Mouse (Mus musculus) limb, embryonic 10.5 days (tissue): ENCODE measurements around the gene Pcp4. TPM values are rescaled to one million over a fixed set of nuclear protein-coding genes. Genes with fewer than 3 reads are reported as not detected.

Source experiments
- DNase-seq: peaks from one replicate; pipeline ENCODE4 v3.0.0-alpha.2; 2017; ENCODE audit warnings: low spot score
- H3K27ac ChIP-seq: fragments of 300-500 bp; sonication (generic); 2 replicates; pipeline ENCODE4 v1.5.1; 2016; ENCODE audit warnings: mild to moderate bottlenecking
- H3K27me3 ChIP-seq: fragments of 300-500 bp; sonication (generic); 2 replicates; pipeline ENCODE4 v1.6.1; 2016; ENCODE audit warnings: low read depth, mild to moderate bottlenecking; ENCODE audit not compliant: poor library complexity, severe bottlenecking
- H3K36me3 ChIP-seq: fragments of 300-500 bp; sonication (generic); 2 replicates; pipeline ENCODE4 v1.6.1; 2016; ENCODE audit warnings: mild to moderate bottlenecking, moderate library complexity
- H3K4me1 ChIP-seq: fragments of 300-500 bp; sonication (generic); 2 replicates; pipeline ENCODE4 v1.6.1; 2016
- H3K4me3 ChIP-seq: fragments of 300-500 bp; sonication (generic); 2 replicates; pipeline ENCODE4 v1.5.1; 2016; ENCODE audit warnings: mild to moderate bottlenecking, moderate library complexity
- H3K9me3 ChIP-seq: fragments of 300-500 bp; sonication (generic); replicated peaks from 2 replicates; pipeline ENCODE4 v1.6.1; 2016; ENCODE audit warnings: mild to moderate bottlenecking
- WGBS: fragments of 180-500 bp; shearing (Covaris S2); methylation state at CpG from one replicate; pipeline ENCODE4 v1.1.7; 2016; 5-methylcytosine and 5-hydroxymethylcytosine counted together
- polyA plus RNA-seq: library from polyadenylated mRNA; unstranded; fragments of >200 nt; fragmentation: Nextera tagmentation; extraction: Ambion mirVana; gene quantifications from 2 replicates; pipeline ENCODE4 v1.2.1, GENCODE M21; 2016

The Pcp4 gene
- polyA plus RNA-seq, 1 experiment from 2014 or later: 1.3 TPM

DNA sequence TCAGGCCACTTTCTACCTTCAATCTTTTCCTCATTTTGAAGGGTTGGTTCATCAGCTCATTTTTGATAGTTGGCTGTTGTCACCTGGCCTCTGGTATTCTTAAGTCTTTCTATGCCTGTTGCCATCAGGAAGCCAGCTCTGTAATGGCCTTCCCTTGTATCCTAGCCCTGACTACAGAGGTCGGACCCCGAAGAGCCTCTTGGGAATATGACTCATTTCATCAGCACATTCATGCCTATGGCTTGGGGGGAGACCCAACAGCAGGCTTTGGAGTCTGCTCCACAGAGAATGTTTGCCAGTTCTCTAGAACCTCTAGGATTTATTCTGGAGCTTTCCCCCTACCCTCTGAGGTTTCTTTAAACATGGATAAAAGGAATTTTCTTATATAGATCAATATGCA, 8.1 kb upstream of the Pcp4 start:
- Histone ChIP-seq H3K4me1 (no peaks in the 10 kb centered on the region; the same call in 1 of the 2 replicates), H3K4me3 (no peak overlapping the region), H3K9me3 (no peaks in the 10 kb centered on the region), H3K27me3 (no peaks in the 10 kb centered on the region), H3K36me3 (no peaks in the 10 kb centered on the region), H3K27ac (no peak overlapping the region)
- WGBS: 93% methylated on average over 2 of the region's 2 CpGs
- no peak for DNase-seq

DNA sequence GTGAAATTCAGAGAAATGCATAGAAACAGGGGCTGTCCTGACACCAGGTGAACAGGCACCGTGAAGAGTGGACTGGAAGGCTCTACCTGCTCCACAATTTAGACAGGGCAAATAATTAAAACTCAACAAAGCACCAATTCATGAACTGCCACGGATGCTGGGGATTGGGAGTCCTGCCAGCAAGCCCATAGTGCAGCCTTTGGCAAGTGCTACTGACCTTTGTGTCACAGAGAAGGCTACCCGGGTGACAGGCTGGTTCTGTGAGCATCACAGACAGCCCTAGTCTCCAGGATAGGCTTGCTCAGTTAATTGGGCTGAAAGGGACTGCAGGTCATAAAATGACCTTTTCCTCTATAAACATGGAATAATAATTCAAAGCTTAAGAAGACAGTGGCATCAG, 6.6 kb upstream of the Pcp4 start:
- no peak for DNase-seq
- no peak overlapping the region for H3K27ac ChIP-seq
- no peaks in the 10 kb centered on the region for H3K27me3 ChIP-seq
- no peaks in the 10 kb centered on the region for H3K9me3 ChIP-seq
- no peaks in the 10 kb centered on the region; the same call in 1 of the 2 replicates for H3K4me1 ChIP-seq
- no peak overlapping the region for H3K4me3 ChIP-seq
- WGBS: 64% methylated on average over 3 of the region's 3 CpGs
- H3K36me3 ChIP-seq: no peaks in the 10 kb centered on the region

GRCm38 (mm10) chr16:96468011-96468410, 605 bp downstream of the Pcp4 start:
- peaks cover 30% of the 10 kb centered on the region for H3K4me1 ChIP-seq
- H3K36me3 ChIP-seq: no peaks in the 10 kb centered on the region
- no peak overlapping the region for H3K27ac ChIP-seq
- 76% methylated on average over 4 of the region's 4 CpGs for WGBS
- DNase-seq: no peak
- no peaks in the 10 kb centered on the region for H3K9me3 ChIP-seq
- H3K27me3 ChIP-seq: no peaks in the 10 kb centered on the region
- H3K4me3 ChIP-seq: no peak overlapping the region

DNA sequence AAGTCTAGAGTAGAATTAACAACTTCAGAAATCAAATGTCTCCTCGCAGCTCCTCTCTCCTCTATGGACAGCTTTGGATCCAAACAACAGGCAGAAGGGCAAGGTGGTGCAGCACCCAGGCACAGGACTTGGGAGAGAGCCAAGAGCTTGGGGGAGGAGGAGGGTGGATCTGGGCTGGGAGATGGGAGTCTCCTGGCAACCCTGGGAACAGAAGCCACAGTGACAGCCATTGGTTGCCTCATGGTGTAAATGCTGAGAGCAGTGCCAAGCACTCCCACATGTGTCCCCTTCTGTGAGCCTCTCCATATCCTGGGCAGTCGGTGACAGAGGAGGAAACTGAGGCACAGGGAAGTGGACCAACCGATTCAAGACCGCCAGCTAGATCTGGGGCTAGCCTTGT, 1.3 kb downstream of the Pcp4 start:
- H3K36me3 ChIP-seq: no peaks in the 10 kb centered on the region
- H3K9me3 ChIP-seq: no peaks in the 10 kb centered on the region
- WGBS: 88% methylated on average over 4 of the region's 4 CpGs
- peaks cover 30% of the 10 kb centered on the region for H3K4me1 ChIP-seq
- H3K4me3 ChIP-seq: no peak overlapping the region
- no peaks in the 10 kb centered on the region for H3K27me3 ChIP-seq
- H3K27ac ChIP-seq: no peak overlapping the region
- no peak for DNase-seq

GRCm38 (mm10) chr16:96469640-96470039, 2.2 kb downstream of the Pcp4 start:
- WGBS: 57% methylated on average over 4 of the region's 4 CpGs
- H3K27me3 ChIP-seq: no peaks in the 10 kb centered on the region

GRCm38 (mm10) chr16:96472361-96472760, 5.0 kb downstream of the Pcp4 start:
- H3K9me3 ChIP-seq: no peaks in the 10 kb centered on the region
- H3K4me1 ChIP-seq: peaks cover 21% of the 10 kb centered on the region
- no peaks in the 10 kb centered on the region for H3K27me3 ChIP-seq
- no peak for DNase-seq
- WGBS: 33% methylated on average over 5 of the region's 5 CpGs
- no peak overlapping the region for H3K27ac ChIP-seq
- H3K4me3 ChIP-seq: no peak overlapping the region
- H3K36me3 ChIP-seq: no peaks in the 10 kb centered on the region

More at GRCm38 (mm10) chr16:96469640-96470039, 2.2 kb downstream of the Pcp4 start:
- Histone ChIP-seq H3K36me3 (no peaks in the 10 kb centered on the region), H3K4me1 (peaks cover 34% of the 10 kb centered on the region), H3K27ac (no peak overlapping the region), H3K9me3 (no peaks in the 10 kb centered on the region), H3K4me3 (no peak overlapping the region)
- peak; percentile 35 for DNase-seq

DNA sequence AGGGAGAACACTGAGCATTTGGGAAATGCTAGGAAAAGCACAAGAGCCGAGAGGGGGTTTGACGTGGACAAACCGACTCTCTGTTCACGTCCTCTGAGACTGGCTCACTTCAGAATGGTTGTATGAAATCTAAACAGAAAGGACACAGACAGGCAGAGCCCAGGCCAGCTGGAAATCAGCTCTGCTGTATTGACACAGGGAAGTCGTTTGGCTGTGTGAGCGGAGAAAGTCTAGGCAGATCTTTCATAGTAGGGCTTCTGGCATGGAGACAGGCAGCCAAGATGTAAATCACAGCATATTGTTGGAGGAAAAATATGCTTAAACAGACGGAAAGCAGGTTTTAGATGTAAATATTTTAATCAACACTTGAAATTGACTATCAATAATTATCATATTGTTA, 5.4 kb downstream of the Pcp4 start:
- DNase-seq: no peak
- H3K9me3 ChIP-seq: no peaks in the 10 kb centered on the region
- H3K27ac ChIP-seq: no peak overlapping the region
- H3K4me3 ChIP-seq: no peak overlapping the region
- 62% methylated on average over 7 of the region's 7 CpGs for WGBS
- H3K27me3 ChIP-seq: no peaks in the 10 kb centered on the region
- H3K36me3 ChIP-seq: no peaks in the 10 kb centered on the region
- H3K4me1 ChIP-seq: peaks cover 18% of the 10 kb centered on the region

- Histone ChIP-seq H3K36me3 (no peaks in the 10 kb centered on the region), H3K9me3 (no peaks in the 10 kb centered on the region), H3K27me3 (no peaks in the 10 kb centered on the region), H3K4me1 (peaks cover 18% of the 10 kb centered on the region), H3K4me3 (no peak overlapping the region), H3K27ac (no peak overlapping the region)
- 71% methylated on average over 3 of the region's 3 CpGs for WGBS
- no peak for DNase-seq
Observed at GRCm38 (mm10) chr16:96474185-96474584, 6.8 kb downstream of the Pcp4 start.

DNA sequence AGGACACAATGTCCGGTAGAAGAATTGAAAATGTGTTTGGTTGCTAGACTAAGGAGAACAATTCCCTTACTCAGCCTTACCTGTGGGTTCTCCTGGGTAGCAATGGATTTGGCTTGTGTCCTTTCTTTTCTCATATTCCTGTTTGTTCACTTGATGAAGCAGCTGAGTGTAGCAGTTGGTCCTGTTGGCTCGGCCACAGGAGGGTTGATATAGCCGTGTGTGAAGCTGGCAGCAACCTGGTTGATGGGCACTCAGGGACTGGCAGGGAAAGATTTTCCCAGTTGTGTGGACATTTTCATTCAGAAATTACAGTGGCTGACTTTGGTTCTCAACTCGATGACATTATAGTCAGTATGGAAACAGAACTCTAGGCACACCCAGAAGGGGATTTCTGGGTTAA, 14.4 kb downstream of the Pcp4 start:
- Histone ChIP-seq H3K27me3 (no peaks in the 10 kb centered on the region), H3K4me1 (no peaks in the 10 kb centered on the region), H3K4me3 (no peak overlapping the region), H3K36me3 (no peaks in the 10 kb centered on the region), H3K9me3 (no peaks in the 10 kb centered on the region), H3K27ac (no peak overlapping the region)
- no peak for DNase-seq
- WGBS: 97% methylated on average over 4 of the region's 4 CpGs

GRCm38 (mm10) chr16:96487007-96487684, 19.7 kb downstream of the Pcp4 start:
- no peaks in the 10 kb centered on the region for H3K4me1 ChIP-seq
- 74% methylated on average over 11 of the region's 11 CpGs for WGBS

GRCm38 (mm10) chr16:96488038-96488437, 20.6 kb downstream of the Pcp4 start:
- no peak overlapping the region for H3K4me3 ChIP-seq
- no peaks in the 10 kb centered on the region for H3K9me3 ChIP-seq
- no peaks in the 10 kb centered on the region for H3K4me1 ChIP-seq
- H3K27me3 ChIP-seq: no peaks in the 10 kb centered on the region
- H3K36me3 ChIP-seq: no peaks in the 10 kb centered on the region
- DNase-seq: no peak
- 86% methylated on average over 5 of the region's 5 CpGs for WGBS
- no peak overlapping the region for H3K27ac ChIP-seq

More at GRCm38 (mm10) chr16:96487007-96487684, 19.7 kb downstream of the Pcp4 start:
- DNase-seq: no peak
- H3K4me3 ChIP-seq: no peak overlapping the region
- no peaks in the 10 kb centered on the region for H3K9me3 ChIP-seq
- no peaks in the 10 kb centered on the region for H3K36me3 ChIP-seq
- no peaks in the 10 kb centered on the region for H3K27me3 ChIP-seq
- no peak overlapping the region for H3K27ac ChIP-seq

- H3K4me1 ChIP-seq: no peaks in the 10 kb centered on the region
- no peak overlapping the region for H3K4me3 ChIP-seq
- DNase-seq: no peak
- H3K9me3 ChIP-seq: no peaks in the 10 kb centered on the region
- no peaks in the 10 kb centered on the region for H3K27me3 ChIP-seq
- no peak overlapping the region for H3K27ac ChIP-seq
- 85% methylated on average over 3 of the region's 3 CpGs for WGBS
- no peaks in the 10 kb centered on the region for H3K36me3 ChIP-seq
Observed at GRCm38 (mm10) chr16:96491530-96491929, 24.1 kb downstream of the Pcp4 start.

- no peak overlapping the region for H3K4me3 ChIP-seq
- no peaks in the 10 kb centered on the region for H3K9me3 ChIP-seq
- 0 out of 2 replicates have a peak, but pooled peaks cover 4% of the 10 kb centered on the region for H3K4me1 ChIP-seq
- DNase-seq: no peak
- H3K27me3 ChIP-seq: 0 out of 2 replicates have a peak, but pooled peaks cover 4% of the 10 kb centered on the region
- no peak overlapping the region for H3K27ac ChIP-seq
- WGBS: 84% methylated on average over 6 of the region's 6 CpGs
- no peaks in the 10 kb centered on the region for H3K36me3 ChIP-seq
Observed at GRCm38 (mm10) chr16:96494079-96494478, 26.7 kb downstream of the Pcp4 start.

GRCm38 (mm10) chr16:96498951-96499350, 31.5 kb downstream of the Pcp4 start:
- WGBS: 65% methylated on average over 7 of the region's 7 CpGs
- H3K4me1 ChIP-seq: 0 out of 2 replicates have a peak, but pooled peaks cover 4% of the 10 kb centered on the region
- 0 out of 2 replicates have a peak, but pooled peaks cover 6% of the 10 kb centered on the region for H3K27me3 ChIP-seq
- no peak overlapping the region for H3K27ac ChIP-seq
- no peak for DNase-seq
- no peak overlapping the region for H3K4me3 ChIP-seq
- H3K9me3 ChIP-seq: no peaks in the 10 kb centered on the region
- H3K36me3 ChIP-seq: no peaks in the 10 kb centered on the region
